Mouse (Mus musculus) heart, embryonic 12.5 days (tissue): Measurements from ENCODE around the gene Cwf19l1. TPM values are rescaled to one million over a fixed set of nuclear protein-coding genes. Genes with fewer than 3 reads are reported as not detected.

Experiments
- ATAC-seq: fragments of 200-750 bp; cut with Nextera tagmentation; 2 replicates; pipeline ENCODE4 v1.8.0; 2017; ENCODE audit warnings: moderate TSS enrichment, moderate library complexity; ENCODE audit not compliant: insufficient number of reproducible peaks, low FRiP score
- H3K27ac ChIP-seq: fragments of 300-500 bp; sonication (generic); 2 replicates; pipeline ENCODE4 v1.5.1; 2016; ENCODE audit warnings: mild to moderate bottlenecking, moderate library complexity; ENCODE audit not compliant: poor library complexity, severe bottlenecking
- H3K27me3 ChIP-seq: fragments of 300-500 bp; sonication (generic); replicated peaks from 2 replicates; pipeline ENCODE4 v1.6.1; 2016; ENCODE audit warnings: mild to moderate bottlenecking, moderate library complexity
- H3K36me3 ChIP-seq: fragments of 300-500 bp; sonication (generic); 2 replicates; pipeline ENCODE4 v1.6.1; 2016; ENCODE audit warnings: mild to moderate bottlenecking, moderate library complexity
- H3K4me1 ChIP-seq: fragments of 300-500 bp; sonication (generic); replicated peaks from 2 replicates; pipeline ENCODE4 v1.6.1; 2016; ENCODE audit warnings: mild to moderate bottlenecking
- H3K4me2 ChIP-seq: fragments of 300-500 bp; sonication (generic); 2 replicates; pipeline ENCODE4 v1.6.1; 2016; ENCODE audit warnings: mild to moderate bottlenecking, moderate library complexity
- H3K4me3 ChIP-seq: fragments of 300-500 bp; sonication (generic); 2 replicates; pipeline ENCODE4 v1.5.1; 2016; ENCODE audit warnings: mild to moderate bottlenecking
- H3K9ac ChIP-seq: fragments of 300-500 bp; sonication (generic); 2 replicates; pipeline ENCODE4 v1.6.1; 2016; ENCODE audit warnings: mild to moderate bottlenecking, moderate library complexity
- H3K9me3 ChIP-seq: fragments of 300-500 bp; sonication (generic); replicated peaks from 2 replicates; pipeline ENCODE4 v1.6.1; 2016; ENCODE audit warnings: mild to moderate bottlenecking, moderate library complexity
- WGBS: fragments of 180-500 bp; shearing (Covaris S2); methylation state at CpG from one replicate; pipeline ENCODE4 v1.1.7; 2016; 5-methylcytosine and 5-hydroxymethylcytosine counted together
- polyA plus RNA-seq: library from polyadenylated mRNA; unstranded; fragments of >200 nt; fragmentation: Nextera tagmentation; extraction: Ambion mirVana; gene quantifications from 2 replicates; pipeline ENCODE4 v1.2.1, GENCODE M21; 2016

The Cwf19l1 gene
- polyA plus RNA-seq, 1 experiment from 2014 or later: 19.1 TPM

DNA sequence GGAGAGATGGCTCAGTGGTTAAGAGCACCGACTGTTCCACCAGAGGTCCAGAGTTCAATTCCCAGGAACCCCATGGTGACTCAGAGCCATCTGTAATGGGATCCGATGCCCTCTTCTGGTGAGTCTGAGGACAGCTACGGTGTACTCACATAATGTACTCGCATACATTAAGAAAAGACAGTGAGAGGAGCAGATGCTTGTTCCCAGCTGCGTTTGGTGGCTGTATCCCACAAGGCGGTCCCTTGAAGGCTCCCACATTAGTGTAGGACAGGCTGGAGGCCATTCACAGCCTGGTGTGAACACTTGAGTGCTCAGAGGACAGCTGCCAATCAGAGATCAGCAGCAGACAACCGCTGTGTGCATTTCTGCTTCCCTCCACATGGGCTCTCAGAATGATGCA is 24.0 kb downstream of the Cwf19l1 start:
- Histone ChIP-seq H3K4me1 (peaks cover 5% of the 10 kb centered on the region), H3K9ac (no peak overlapping the region), H3K9me3 (no peaks in the 10 kb centered on the region), H3K27me3 (no peaks in the 10 kb centered on the region), H3K4me3 (no peak overlapping the region), H3K36me3 (peaks cover 64% of the 10 kb centered on the region), H3K4me2 (no peak overlapping the region), H3K27ac (no peak overlapping the region)
- no peak for ATAC-seq
- WGBS: 71% methylated on average over 7 of the region's 7 CpGs

GRCm38 (mm10) chr19:44110356-44110755 is 25.3 kb downstream of the Cwf19l1 start:
- no peak overlapping the region for H3K4me3 ChIP-seq
- H3K27ac ChIP-seq: no peak overlapping the region
- no peaks in the 10 kb centered on the region for H3K27me3 ChIP-seq
- no peak overlapping the region for H3K9ac ChIP-seq
- H3K9me3 ChIP-seq: no peaks in the 10 kb centered on the region
- no peak overlapping the region for H3K4me2 ChIP-seq
- ATAC-seq: no peak
- peaks cover 11% of the 10 kb centered on the region for H3K4me1 ChIP-seq
- peaks cover 54% of the 10 kb centered on the region for H3K36me3 ChIP-seq
- 91% methylated on average over 9 of the region's 9 CpGs for WGBS

DNA sequence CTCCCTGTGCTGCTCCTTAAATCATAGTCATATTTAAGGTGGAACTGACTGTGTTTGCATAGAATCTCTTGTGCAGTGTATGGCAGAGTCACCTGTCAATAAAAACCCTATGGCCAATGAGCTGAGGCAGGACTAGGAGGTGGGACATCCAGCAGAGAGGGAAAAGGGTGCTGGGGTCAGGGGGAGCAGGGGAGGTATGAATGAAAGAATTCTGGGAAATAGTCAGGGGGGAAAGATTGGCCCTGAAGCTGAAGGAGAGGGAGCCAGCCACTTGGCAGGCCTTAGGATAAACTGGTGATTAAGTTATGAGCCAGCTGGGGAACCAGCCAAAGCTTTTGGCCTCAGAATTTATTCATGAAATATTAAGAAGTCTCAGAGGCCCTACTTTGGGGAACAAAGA is 26.7 kb downstream of the Cwf19l1 start:
- H3K36me3 ChIP-seq: peaks cover 47% of the 10 kb centered on the region
- H3K4me3 ChIP-seq: no peak overlapping the region
- no peak for ATAC-seq
- peaks cover 11% of the 10 kb centered on the region for H3K4me1 ChIP-seq
- no peaks in the 10 kb centered on the region for H3K27me3 ChIP-seq
- no peak overlapping the region for H3K4me2 ChIP-seq
- no peaks in the 10 kb centered on the region for H3K9me3 ChIP-seq
- no peak overlapping the region for H3K9ac ChIP-seq
- H3K27ac ChIP-seq: no peak overlapping the region

DNA sequence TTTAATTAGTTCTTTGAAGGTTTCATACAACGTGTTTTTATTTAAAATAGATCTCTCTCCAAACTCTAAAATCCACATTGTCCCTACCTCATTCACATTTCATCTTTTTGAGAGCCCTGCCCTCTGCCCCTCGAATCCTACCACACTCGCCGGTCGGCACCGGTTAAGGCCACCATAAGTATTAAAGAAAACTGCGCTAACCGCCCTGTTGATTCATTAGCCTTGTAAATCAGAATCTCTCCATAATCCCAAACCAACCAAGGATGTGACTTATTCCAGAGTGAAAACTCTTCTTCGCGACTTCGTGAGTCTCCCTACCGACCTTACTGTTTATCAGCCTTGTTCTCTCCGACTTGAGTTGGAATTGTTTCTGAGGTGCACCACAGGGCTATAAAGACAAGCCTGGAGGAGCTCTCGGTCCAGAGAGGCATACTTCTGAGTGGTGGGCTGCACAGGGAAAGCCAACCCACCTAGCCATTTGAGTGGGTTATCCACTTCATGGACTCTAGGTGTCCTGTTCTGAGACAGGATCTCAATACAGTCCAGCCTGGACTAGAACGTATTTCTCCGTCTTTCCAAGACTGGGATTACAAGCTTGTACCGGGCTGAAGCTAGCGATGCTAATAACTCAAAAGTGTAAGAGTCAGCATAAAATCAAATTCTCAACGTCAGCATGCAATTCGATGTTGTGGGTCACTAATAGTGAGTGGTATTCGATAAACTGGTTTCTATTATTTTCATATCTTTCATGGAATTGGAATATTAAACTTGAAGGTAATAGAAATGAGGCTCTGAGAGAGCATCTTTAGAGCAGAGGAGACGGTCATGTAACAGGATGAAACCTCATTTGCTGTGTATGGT is 27.8 kb downstream of the Cwf19l1 start:
- Histone ChIP-seq H3K4me1 (peaks cover 11% of the 10 kb centered on the region), H3K9me3 (no peaks in the 10 kb centered on the region), H3K36me3 (peaks cover 38% of the 10 kb centered on the region), H3K4me2 (peak overlapping the region; percentile 93), H3K27me3 (no peaks in the 10 kb centered on the region), H3K4me3 (peak overlapping the region; percentile 90), H3K27ac (no peak overlapping the region), H3K9ac (peak overlapping the region; percentile 74)
- WGBS: 30% methylated on average over 22 of the region's 22 CpGs
- ATAC-seq: 0 out of 2 replicates have a peak, but pooled peaks have one; percentile 26

DNA sequence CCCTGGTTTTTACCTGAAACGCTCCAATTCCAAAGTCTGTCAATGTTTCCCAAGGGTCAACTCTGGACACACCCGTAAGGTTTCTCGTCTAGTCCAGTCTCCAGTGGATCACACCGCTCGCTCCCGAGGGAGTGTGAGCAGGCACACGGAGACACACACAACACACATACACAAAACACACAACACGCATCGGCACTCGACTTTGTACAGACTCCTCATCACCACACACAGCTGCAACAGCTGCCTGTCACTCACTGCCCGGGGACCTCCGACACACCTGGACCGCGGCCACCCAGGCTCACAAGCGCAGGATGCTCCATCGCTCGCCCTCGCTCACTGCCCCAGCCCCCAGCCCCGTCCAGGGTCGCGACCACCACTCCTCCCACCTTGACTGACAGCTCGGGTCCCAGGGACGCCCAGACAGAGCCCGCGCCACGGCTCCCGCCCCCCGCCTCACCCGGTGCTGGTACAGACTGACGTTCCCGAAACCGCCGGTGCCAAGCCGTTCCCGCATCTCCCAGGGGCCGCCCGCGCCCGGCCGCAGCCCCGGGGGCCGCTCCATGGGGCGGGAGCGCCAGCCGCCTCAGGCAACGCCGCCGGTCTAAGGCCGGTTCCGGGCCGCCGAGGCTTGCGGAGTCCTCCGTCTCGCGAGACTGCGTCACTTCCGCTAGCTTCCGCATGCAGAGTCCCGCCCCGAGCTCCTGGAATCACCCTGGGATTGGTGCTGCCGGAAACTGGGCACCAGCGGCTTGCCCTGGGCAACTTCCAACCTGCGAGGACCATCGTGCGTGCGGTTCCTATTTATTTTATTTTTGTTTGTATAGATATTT is 28.6 kb downstream of the Cwf19l1 start, which contains the start of gene Chuk:
TSS of gene Chuk (minus strand) at position 650 of the 830 bp plus-strand sequence.
- Histone ChIP-seq H3K9me3 (no peaks in the 10 kb centered on the region), H3K9ac (peak within 1 kb of the TSS; percentile 97), H3K4me2 (peak within 1 kb of the TSS; percentile 93), H3K27ac (peak within 1 kb of the TSS; percentile 49), H3K4me3 (peak within 1 kb of the TSS; percentile 90), H3K27me3 (no peaks in the 10 kb centered on the region), H3K36me3 (peaks cover 32% of the 10 kb centered on the region), H3K4me1 (peaks cover 11% of the 10 kb centered on the region)
- peak; percentile 99 for ATAC-seq
- WGBS: under 1% methylated on average over 67 of the region's 67 CpGs

- Histone ChIP-seq H3K9me3 (no peaks in the 10 kb centered on the region), H3K4me2 (no peak overlapping the region), H3K4me3 (no peak overlapping the region), H3K4me1 (peaks cover 11% of the 10 kb centered on the region), H3K9ac (no peak overlapping the region), H3K27ac (no peak overlapping the region), H3K36me3 (peaks cover 17% of the 10 kb centered on the region), H3K27me3 (no peaks in the 10 kb centered on the region)
- no peak for ATAC-seq
- 83% methylated on average over 1 of the region's 1 CpGs for WGBS
Observed at GRCm38 (mm10) chr19:44104393-44104792, 31.3 kb downstream of the Cwf19l1 start.

GRCm38 (mm10) chr19:44103001-44103400 is 32.7 kb downstream of the Cwf19l1 start:
- H3K9ac ChIP-seq: no peak overlapping the region
- ATAC-seq: no peak

DNA sequence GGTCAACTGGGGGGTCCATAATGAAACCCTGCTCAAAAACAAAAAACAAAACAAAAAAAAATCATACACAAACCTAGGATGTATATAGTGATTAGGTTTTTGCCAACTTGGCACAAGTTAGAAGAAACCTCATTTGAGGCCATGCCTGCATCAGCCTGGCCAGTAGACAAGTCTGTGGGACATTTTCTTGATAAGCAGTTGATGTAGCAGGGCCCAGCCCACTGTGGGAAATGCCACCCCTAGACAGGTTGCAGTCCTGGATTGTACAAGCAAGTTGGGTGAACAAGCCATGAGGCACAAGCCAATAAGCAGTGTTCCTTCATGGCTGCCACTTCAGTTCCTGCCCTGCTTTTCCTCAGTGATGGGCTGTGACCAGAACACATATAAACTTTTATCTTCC is 34.8 kb downstream of the Cwf19l1 start:
- peaks cover 32% of the 10 kb centered on the region for H3K36me3 ChIP-seq
- no peak overlapping the region for H3K9ac ChIP-seq
- no peak overlapping the region for H3K4me2 ChIP-seq
- no peaks in the 10 kb centered on the region for H3K9me3 ChIP-seq
- ATAC-seq: no peak
- no peak overlapping the region for H3K27ac ChIP-seq
- H3K27me3 ChIP-seq: no peaks in the 10 kb centered on the region
- H3K4me1 ChIP-seq: no peaks in the 10 kb centered on the region
- no peak overlapping the region for H3K4me3 ChIP-seq

More at GRCm38 (mm10) chr19:44103001-44103400, 32.7 kb downstream of the Cwf19l1 start:
- peaks cover 20% of the 10 kb centered on the region for H3K36me3 ChIP-seq
- peaks cover 10% of the 10 kb centered on the region for H3K4me1 ChIP-seq
- no peak overlapping the region for H3K4me3 ChIP-seq
- H3K9me3 ChIP-seq: no peaks in the 10 kb centered on the region
- no peak overlapping the region for H3K4me2 ChIP-seq
- WGBS: 94% methylated on average over 3 of the region's 3 CpGs
- no peak overlapping the region for H3K27ac ChIP-seq
- no peaks in the 10 kb centered on the region for H3K27me3 ChIP-seq

DNA sequence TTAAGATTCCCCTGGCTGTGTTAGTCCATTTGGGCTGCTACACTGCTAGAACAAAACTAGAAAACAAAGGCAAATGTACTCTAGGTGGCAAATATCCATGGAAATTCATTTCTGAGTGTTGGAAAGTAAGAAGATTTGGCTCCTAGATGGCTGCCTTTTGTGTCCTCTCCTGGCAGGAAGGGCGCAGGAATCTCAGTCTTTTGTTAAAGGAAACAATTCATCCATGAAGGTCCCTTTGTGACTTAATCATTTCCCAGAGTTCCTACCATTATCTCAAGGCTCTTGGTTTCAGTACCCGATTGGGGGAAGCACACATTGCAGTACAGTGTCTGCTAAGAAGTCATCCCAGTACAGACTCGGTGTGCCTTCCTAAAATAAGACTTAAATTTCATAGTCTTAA is 49.4 kb downstream of the Cwf19l1 start:
- no peak overlapping the region for H3K27ac ChIP-seq
- no peaks in the 10 kb centered on the region for H3K9me3 ChIP-seq
- no peak overlapping the region for H3K4me3 ChIP-seq
- H3K4me2 ChIP-seq: no peak overlapping the region
- ATAC-seq: no peak
- H3K9ac ChIP-seq: no peak overlapping the region
- no peaks in the 10 kb centered on the region for H3K4me1 ChIP-seq
- no peaks in the 10 kb centered on the region for H3K27me3 ChIP-seq
- H3K36me3 ChIP-seq: peaks cover 53% of the 10 kb centered on the region
- 78% methylated on average over 3 of the region's 3 CpGs for WGBS

DNA sequence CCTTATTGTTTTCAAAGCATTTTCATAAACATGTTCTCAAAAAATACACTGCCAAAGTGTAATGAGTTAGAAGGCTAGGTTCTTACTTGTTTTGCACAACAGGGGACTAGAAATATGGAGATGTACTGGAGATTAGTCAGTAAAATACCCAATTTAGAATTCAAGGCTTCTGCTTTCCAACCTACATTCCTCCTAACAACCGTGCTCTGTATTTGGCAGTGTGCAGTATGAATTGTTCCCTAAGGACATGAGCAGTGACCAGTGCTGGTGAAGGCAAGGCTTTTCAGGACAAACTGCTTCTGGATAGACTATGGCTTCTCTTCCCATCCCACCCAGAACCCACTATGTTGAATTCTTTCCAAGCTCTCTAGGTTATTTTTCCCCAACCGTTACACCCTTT is 54.8 kb downstream of the Cwf19l1 start:
- Histone ChIP-seq H3K36me3 (peaks cover 63% of the 10 kb centered on the region), H3K4me2 (no peak overlapping the region), H3K9me3 (no peaks in the 10 kb centered on the region), H3K4me1 (no peaks in the 10 kb centered on the region), H3K27me3 (no peaks in the 10 kb centered on the region), H3K27ac (no peak overlapping the region), H3K9ac (no peak overlapping the region), H3K4me3 (no peak overlapping the region)
- ATAC-seq: no peak
- 88% methylated on average over 2 of the region's 2 CpGs for WGBS

- no peak overlapping the region for H3K4me3 ChIP-seq
- no peak overlapping the region for H3K27ac ChIP-seq
- H3K9me3 ChIP-seq: no peaks in the 10 kb centered on the region
- peaks cover 65% of the 10 kb centered on the region for H3K36me3 ChIP-seq
- H3K4me1 ChIP-seq: no peaks in the 10 kb centered on the region
- ATAC-seq: no peak
- H3K4me2 ChIP-seq: no peak overlapping the region
- H3K27me3 ChIP-seq: no peaks in the 10 kb centered on the region
- WGBS: 81% methylated on average over 2 of the region's 2 CpGs
- no peak overlapping the region for H3K9ac ChIP-seq
Observed at GRCm38 (mm10) chr19:44080023-44080422, 55.7 kb downstream of the Cwf19l1 start.
